Mouse (Mus musculus) myocyte (in vitro differentiated cells): ENCODE data around the gene Ormdl2. TPM values are rescaled to one million over a fixed set of nuclear protein-coding genes. Genes with fewer than 3 reads are reported as not detected.

ENCODE experiments used
- H3K27me3 ChIP-seq: one replicate; pipeline ENCODE4 v1.6.1; 2011; ENCODE audit not compliant: control insufficient read depth, insufficient read depth, insufficient read length
- H3K36me3 ChIP-seq: one replicate; pipeline ENCODE4 v1.6.1; 2011; ENCODE audit not compliant: control insufficient read depth, insufficient read depth
- H3K4me2 ChIP-seq: one replicate; pipeline ENCODE4 v1.6.1; 2011; ENCODE audit warnings: low read depth, control low read depth
- H3K4me3 ChIP-seq: one replicate; pipeline ENCODE4 v1.5.1; 2011; ENCODE audit warnings: mild to moderate bottlenecking, control low read depth, moderate library complexity
- H3K79me2 ChIP-seq: one replicate; pipeline ENCODE4 v1.6.1; 2011; ENCODE audit not compliant: control insufficient read depth, insufficient read depth
- H3ac ChIP-seq: one replicate; pipeline ENCODE4 v1.6.1; 2011; ENCODE audit not compliant: control insufficient read depth, insufficient read length
- CEBPB ChIP-seq: IDR thresholded peaks from 2 replicates; pipeline ENCODE4 v1.6.1; 2011; ENCODE audit warnings: mild to moderate bottlenecking, moderate library complexity; ENCODE audit not compliant: poor library complexity, insufficient read depth, severe bottlenecking
- E2F4 ChIP-seq: IDR thresholded peaks from one replicate; pipeline ENCODE4 v1.6.1; 2011; ENCODE audit warnings: mild to moderate bottlenecking, control low read depth, moderate library complexity; ENCODE audit not compliant: insufficient read depth
- MAX ChIP-seq: IDR thresholded peaks from one replicate; pipeline ENCODE4 v1.6.1; 2011; ENCODE audit warnings: low read depth, mild to moderate bottlenecking, control low read depth
- MYOD1 ChIP-seq, 3 experiments: IDR thresholded peaks; one replicate each; pipeline ENCODE4 v1.6.1; 2011; ENCODE audit warnings: control low read depth in 2 of 3, low read depth in 2 of 3, mild to moderate bottlenecking in 2 of 3, moderate library complexity in 1 of 3; ENCODE audit not compliant: insufficient read length in 2 of 3, control insufficient read depth in 1 of 3
- MYOG ChIP-seq, 3 experiments: IDR thresholded peaks; one replicate each; pipeline ENCODE4 v1.6.1; 2011; ENCODE audit warnings: control low read depth in 2 of 3, low read depth in 2 of 3, mild to moderate bottlenecking in 2 of 3; ENCODE audit not compliant: insufficient read length in 2 of 3, control insufficient read depth in 1 of 3, insufficient read depth in 1 of 3
- POLR2A ChIP-seq: IDR thresholded peaks from one replicate; pipeline ENCODE4 v1.6.1; 2011; ENCODE audit warnings: low read depth, mild to moderate bottlenecking, control low read depth, moderate library complexity; ENCODE audit not compliant: insufficient read length
- POLR2AphosphoS2 ChIP-seq: IDR thresholded peaks from one replicate; pipeline ENCODE4 v1.6.1; 2011; ENCODE audit warnings: low read depth, control low read depth; ENCODE audit not compliant: insufficient read length
- REST ChIP-seq: IDR thresholded peaks from one replicate; pipeline ENCODE4 v1.6.1; 2011; ENCODE audit warnings: mild to moderate bottlenecking, control low read depth, moderate library complexity; ENCODE audit not compliant: insufficient read depth, insufficient read length
- SRF ChIP-seq: IDR thresholded peaks from one replicate; pipeline ENCODE4 v1.6.1; 2011; ENCODE audit warnings: low read depth; ENCODE audit not compliant: control insufficient read depth, insufficient read length
- TCF12 ChIP-seq: IDR thresholded peaks from one replicate; pipeline ENCODE4 v1.6.1; 2011; ENCODE audit warnings: mild to moderate bottlenecking, control low read depth; ENCODE audit not compliant: poor library complexity, insufficient read depth, severe bottlenecking
- TCF3 ChIP-seq: IDR thresholded peaks from one replicate; pipeline ENCODE4 v1.6.1; 2011; ENCODE audit warnings: low read depth, control low read depth; ENCODE audit not compliant: insufficient read length
- USF1 ChIP-seq: IDR thresholded peaks from one replicate; pipeline ENCODE4 v1.6.1; 2011; ENCODE audit warnings: low read depth, mild to moderate bottlenecking, control low read depth, moderate library complexity
- polyA plus RNA-seq: library from polyadenylated mRNA; unstranded; fragments of >200 nt; fragmentation: generic; extraction: Trizol; gene quantifications from one replicate; pipeline ENCODE4 v1.2.1, GENCODE M21; 2012; ENCODE audit warnings: missing spikeins

Gene Ormdl2
- polyA plus RNA-seq, 1 experiment, result 19.2 TPM

DNA sequence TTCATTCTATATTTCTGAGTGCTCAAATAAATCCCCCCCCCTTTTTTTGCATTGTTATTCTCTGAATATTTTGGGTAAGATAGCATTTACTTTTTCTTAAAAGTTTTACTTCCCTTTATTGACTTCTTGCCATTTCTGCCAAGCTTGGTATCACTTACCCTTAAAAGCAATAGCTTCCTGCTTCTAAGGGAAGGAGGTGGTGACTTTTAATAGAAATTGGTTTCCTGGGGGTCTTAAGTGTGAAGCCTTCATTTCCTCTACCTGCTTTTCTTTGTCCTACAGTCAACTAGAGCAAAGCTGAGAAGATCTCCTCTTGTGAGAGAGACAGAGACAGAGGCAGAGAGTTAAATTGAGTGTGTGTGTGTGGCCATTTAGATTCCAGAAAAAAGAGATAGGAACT, 39.7 kb upstream of the Ormdl2 start:
- no peak overlapping the region for H3K4me3 ChIP-seq
- no peaks in the 10 kb centered on the region for H3K79me2 ChIP-seq
- no peak overlapping the region for H3ac ChIP-seq
- peaks cover 51% of the 10 kb centered on the region for H3K36me3 ChIP-seq
- H3K4me2 ChIP-seq, result no peak overlapping the region
- TF ChIP-seq E2F4 (no peak), MYOD1 (IDR thresholded peaks at IDR 0.05; ENCODE audit: control insufficient read depth in 1 of 3, insufficient read length in 2 of 3, low read depth in 2 of 3) (no peak), TCF3 (no peak), REST (no peak), POLR2AphosphoS2 (no peak), CEBPB (no peak), MAX (no peak), POLR2A (no peak), SRF (no peak), TCF12 (no peak), USF1 (no peak), MYOG (IDR thresholded peaks at IDR 0.05; ENCODE audit: control insufficient read depth in 1 of 3, insufficient read depth in 1 of 3, insufficient read length in 2 of 3, low read depth in 2 of 3) (no peak)
- no peaks in the 10 kb centered on the region for H3K27me3 ChIP-seq

- H3K4me3 ChIP-seq, result no peak overlapping the region
- no peak overlapping the region for H3ac ChIP-seq
- H3K4me2 ChIP-seq, result no peak overlapping the region
- H3K79me2 ChIP-seq, result no peaks in the 10 kb centered on the region
- H3K27me3 ChIP-seq, result no peaks in the 10 kb centered on the region
- no peak for TF ChIP-seq CEBPB
- no peak for TF ChIP-seq POLR2AphosphoS2
- TF ChIP-seq MYOD1 (IDR thresholded peaks at IDR 0.05; ENCODE audit: control insufficient read depth in 1 of 3, insufficient read length in 2 of 3, low read depth in 2 of 3), result no peak
- H3K36me3 ChIP-seq, result peaks cover 52% of the 10 kb centered on the region
These were observed 28.9 kb upstream of the Ormdl2 start for GRCm38 (mm10) chr10:128850339-128850738.

GRCm38 (mm10) chr10:128848426-128848825, 27.0 kb upstream of the Ormdl2 start:
- peaks cover 49% of the 10 kb centered on the region for H3K36me3 ChIP-seq
- TF ChIP-seq POLR2A (no peak), MAX (no peak), POLR2AphosphoS2 (no peak), CEBPB (no peak)

DNA sequence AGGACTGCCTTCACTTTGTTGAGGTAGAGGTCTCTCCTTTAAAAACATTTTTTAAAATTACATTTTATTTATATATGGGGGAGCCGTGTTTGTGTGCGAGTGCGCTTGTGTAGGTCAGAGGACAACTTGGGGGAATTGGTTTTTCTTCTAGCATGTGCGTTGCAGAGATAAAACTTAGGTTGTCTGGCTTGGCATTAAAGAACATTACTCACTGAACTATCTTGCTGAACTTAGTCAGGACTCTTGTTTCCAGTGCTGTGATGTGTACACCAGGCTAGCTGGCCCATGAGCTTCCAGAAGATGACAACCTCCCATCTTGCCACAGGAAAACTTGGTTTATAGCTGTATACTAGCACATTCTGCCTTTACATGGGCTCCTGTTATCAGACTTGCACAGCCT, 25.2 kb upstream of the Ormdl2 start:
- Histone ChIP-seq H3K4me3 (no peak overlapping the region), H3ac (no peak overlapping the region), H3K79me2 (no peaks in the 10 kb centered on the region), H3K27me3 (no peaks in the 10 kb centered on the region), H3K36me3 (peaks cover 57% of the 10 kb centered on the region), H3K4me2 (no peak overlapping the region)
- TF ChIP-seq TCF3, result no peak
- no peak for TF ChIP-seq USF1
- no peak for TF ChIP-seq TCF12
- TF ChIP-seq POLR2AphosphoS2, result no peak
- no peak for TF ChIP-seq MYOD1 (IDR thresholded peaks at IDR 0.05; ENCODE audit: control insufficient read depth in 1 of 3, insufficient read length in 2 of 3, low read depth in 2 of 3)
- no peak for TF ChIP-seq MYOG (IDR thresholded peaks at IDR 0.05; ENCODE audit: control insufficient read depth in 1 of 3, insufficient read depth in 1 of 3, insufficient read length in 2 of 3, low read depth in 2 of 3)
- TF ChIP-seq POLR2A, result no peak
- no peak for TF ChIP-seq REST
- no peak for TF ChIP-seq MAX

More at GRCm38 (mm10) chr10:128848426-128848825, 27.0 kb upstream of the Ormdl2 start:
- Histone ChIP-seq H3K27me3 (no peaks in the 10 kb centered on the region), H3K79me2 (no peaks in the 10 kb centered on the region), H3K4me2 (no peak overlapping the region), H3ac (no peak overlapping the region), H3K4me3 (no peak overlapping the region)

GRCm38 (mm10) chr10:128845516-128845915, 24.1 kb upstream of the Ormdl2 start:
- Histone ChIP-seq H3K4me3 (no peak overlapping the region), H3K4me2 (no peak overlapping the region), H3K36me3 (peaks cover 65% of the 10 kb centered on the region), H3ac (no peak overlapping the region), H3K79me2 (no peaks in the 10 kb centered on the region), H3K27me3 (no peaks in the 10 kb centered on the region)
- TF ChIP-seq E2F4 (no peak), SRF (no peak), REST (no peak), MYOD1 (IDR thresholded peaks at IDR 0.05; ENCODE audit: control insufficient read depth in 1 of 3, insufficient read length in 2 of 3, low read depth in 2 of 3) (no peak), POLR2AphosphoS2 (no peak), MAX (no peak), TCF3 (no peak), POLR2A (no peak), USF1 (no peak), MYOG (IDR thresholded peaks at IDR 0.05; ENCODE audit: control insufficient read depth in 1 of 3, insufficient read depth in 1 of 3, insufficient read length in 2 of 3, low read depth in 2 of 3) (no peak), CEBPB (no peak), TCF12 (no peak)
